Mouse (Mus musculus) thymus, adult 2 months (tissue): Measurements from ENCODE around the gene Dennd4a.

Source experiments
- CTCF ChIP-seq: fragments of 200-500 bp; IDR thresholded peaks from 2 replicates; pipeline ENCODE4 v1.5.1; 2012; ENCODE audit warnings: mild to moderate bottlenecking, control low read depth, low read length, moderate library complexity, borderline replicate concordance; ENCODE audit not compliant: control insufficient read depth, poor library complexity, insufficient read depth; ENCODE audit errors: extremely low read depth
- POLR2A ChIP-seq: fragments of 200-500 bp; IDR thresholded peaks from 2 replicates; pipeline ENCODE4 v1.6.1; 2012; ENCODE audit warnings: mild to moderate bottlenecking, low read length, control low read depth, moderate library complexity; ENCODE audit not compliant: control insufficient read depth, poor library complexity, insufficient read depth; ENCODE audit errors: extremely low read depth

DNA sequence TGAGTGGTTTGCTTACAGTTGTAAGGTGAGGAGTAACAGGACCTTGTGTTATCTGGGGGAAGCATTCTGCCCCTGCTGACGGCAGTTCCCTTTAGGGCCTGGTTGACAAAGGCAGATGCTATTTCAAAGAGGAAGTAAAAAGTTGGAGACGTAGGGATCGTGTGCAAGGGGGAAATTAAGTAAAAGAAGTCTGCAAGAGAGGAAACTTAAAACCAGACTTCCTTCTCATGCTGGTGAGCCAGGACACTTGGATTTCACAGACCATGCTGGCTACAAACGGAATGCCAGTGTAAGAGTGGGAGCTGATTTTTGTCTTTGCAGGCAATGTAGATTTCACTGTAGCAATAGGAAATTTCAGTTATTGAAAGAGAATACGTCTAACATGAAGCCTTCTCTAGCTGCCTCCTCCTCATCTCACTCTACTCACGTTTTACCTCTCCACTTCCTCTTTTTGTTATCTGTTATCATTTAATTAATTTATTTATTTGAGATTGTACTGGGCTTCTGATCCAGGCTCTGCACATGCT, 19.0 kb downstream of the Dennd4a start:
- TF ChIP-seq POLR2A: no peak
- TF ChIP-seq CTCF: no peak
